Mouse (Mus musculus): Measurements from ENCODE around the gene Krt80. TPM values are rescaled to one million over a fixed set of nuclear protein-coding genes. Genes with fewer than 3 reads are reported as not detected.

Krt80 gene
- under 1 TPM in 1 of 2 experiments, not detected in 1; 0.23 TPM for total RNA-seq (2021)
- long read RNA-seq, partial matches to known transcripts: 0 of 1 reads
- long read RNA-seq, other reads (novel, unspliced or antisense): 1 of 1 reads

DNA sequence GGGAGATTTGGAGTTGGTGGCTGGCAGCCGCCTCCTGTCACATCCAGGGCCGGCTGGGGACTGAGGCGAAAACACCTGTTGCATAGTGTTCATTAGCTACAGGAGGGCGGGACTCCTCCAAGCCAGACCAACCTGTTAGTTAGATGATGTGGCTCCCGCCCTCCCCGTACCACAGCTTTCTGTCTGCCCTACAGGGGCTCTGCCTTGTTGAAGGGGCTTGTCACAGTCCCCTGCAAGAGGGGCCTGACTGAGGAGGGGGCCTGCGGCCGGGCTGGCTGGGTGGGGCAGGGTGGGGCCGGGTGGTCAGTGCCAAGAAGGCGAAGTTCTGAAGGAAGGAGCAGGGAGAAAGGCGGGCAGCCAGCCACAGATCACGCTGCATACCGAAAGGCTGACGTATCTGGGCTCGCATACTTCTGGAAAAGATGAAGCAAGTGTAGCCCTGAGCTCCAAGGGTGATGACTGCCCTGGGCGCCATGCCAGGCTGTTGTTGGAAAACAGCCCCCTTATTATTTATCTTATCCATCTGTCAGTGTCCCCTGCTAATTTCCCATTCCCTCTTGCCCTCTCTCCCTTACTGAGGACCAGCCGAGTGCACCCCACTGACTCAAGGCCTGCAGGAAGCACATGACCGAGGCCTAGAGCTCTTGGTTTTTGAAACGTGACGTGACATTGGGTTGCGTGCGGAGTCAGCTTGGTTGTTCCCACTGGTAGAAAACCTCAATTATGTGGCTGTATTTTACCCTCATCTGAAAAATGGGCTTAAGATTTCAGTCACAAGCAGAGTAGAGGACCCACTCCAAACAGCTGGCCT is at the start of gene Krt80:
TSS of gene Krt80 (minus strand) at position 62 of the 811 bp plus-strand sequence.
- DNase-seq (ENCODE audit: low spot score in 2 of 2): no peak

DNA sequence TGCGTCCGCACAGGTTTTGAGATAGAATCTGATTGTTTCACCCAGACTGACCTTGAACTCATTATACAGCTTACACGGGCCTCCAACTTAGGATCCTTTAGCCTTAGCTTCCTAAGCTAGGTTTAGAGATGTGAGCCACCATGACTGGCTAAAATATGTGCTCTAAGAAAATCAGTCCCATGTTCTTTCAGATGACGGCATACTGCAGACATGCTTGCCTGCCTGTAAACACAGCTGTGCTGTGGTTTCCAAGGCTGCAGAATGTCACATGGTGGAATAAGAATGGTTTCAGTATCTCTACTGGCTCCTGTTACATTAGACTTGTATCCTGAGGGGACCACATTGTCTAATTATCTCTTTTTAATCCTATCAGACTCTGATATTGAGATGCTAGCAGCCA is 49.0 kb upstream of the Krt80 start:
- no peak for DNase-seq (ENCODE audit: low spot score in 2 of 2)

DNA sequence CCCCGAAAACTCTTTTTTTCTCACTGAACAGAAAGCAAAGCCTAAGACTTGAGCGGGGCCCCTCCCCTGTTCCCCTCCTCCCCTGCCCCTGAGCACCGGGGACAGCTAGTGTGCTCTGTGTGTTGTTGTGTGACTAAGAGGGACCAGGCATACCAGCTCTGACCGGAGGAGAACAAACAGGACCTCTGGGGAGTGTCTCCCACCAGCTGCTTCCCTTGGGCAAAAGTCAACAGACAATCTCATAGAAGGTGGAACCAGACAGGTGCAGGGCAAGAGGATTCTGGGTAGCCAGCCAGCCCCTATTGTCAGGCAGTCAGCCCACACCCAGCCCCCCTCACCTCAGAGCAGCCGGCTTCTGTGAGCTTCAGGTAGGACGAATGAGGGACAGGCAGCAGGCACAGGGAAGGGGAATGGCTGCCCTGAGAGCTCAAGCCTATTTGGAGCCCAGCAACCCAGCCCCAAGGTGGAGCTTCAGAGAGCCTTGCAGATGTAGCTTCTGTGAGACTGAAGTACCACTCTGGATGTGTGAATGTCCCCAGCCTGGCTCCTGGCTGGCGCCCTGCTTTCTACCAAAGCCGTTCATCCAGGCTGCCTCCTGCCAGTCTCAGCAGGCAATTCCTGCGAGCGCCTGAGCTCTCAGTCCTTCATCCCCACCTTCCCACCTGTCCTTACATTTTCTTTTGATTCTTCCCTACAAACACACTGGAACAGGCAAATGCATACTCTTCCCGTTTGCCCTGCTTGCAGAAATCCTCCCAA is 45.0 kb upstream of the Krt80 start:
- DNase-seq (ENCODE audit: low spot score in 2 of 2): no peak

- no peak for DNase-seq (ENCODE audit: low spot score in 2 of 2)
These were observed 44.1 kb upstream of the Krt80 start for GRCm38 (mm10) chr15:101413916-101414635.

DNA sequence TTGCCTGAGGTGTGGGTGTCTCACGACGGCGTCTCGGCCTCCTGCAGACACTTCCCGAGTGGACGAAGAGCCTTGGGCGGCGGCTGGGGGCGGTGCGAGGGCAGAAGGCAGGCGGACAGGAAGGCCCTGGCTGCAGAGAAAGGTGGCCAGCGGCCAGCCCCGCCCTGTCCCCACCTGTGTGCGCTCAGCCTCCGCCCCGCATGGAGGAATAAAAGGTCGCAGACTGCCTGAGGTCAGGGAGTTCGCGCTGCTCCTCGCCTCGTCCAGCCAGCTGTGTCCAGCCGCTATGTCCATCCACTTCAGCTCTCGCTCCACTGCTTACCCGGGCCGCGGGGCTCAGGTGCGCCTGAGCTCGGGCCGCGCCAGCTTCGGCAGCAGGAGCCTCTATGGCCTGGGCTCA is 42.2 kb upstream of the Krt80 start:
- DNase-seq (ENCODE audit: low spot score in 2 of 2): no peak

DNA sequence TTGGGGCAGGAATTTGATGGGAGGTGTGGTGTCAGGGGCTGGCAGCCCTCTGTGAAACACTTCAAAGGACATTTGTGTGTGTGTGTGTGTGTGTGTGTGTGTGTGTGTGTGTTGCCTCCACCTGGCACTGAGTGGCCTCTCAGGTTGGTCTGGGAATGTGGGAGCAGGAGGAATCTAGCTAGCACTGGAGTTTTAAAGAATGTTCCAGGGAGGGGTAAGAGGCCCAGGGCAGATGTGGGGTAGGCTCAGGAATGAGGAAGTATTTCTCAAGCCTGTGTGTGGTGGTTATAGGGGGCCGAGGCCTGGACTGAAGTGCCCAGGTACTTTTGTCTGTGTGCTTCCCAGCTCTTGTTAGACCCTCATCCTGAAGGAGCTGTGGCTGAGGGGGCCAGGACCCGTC is 40.8 kb upstream of the Krt80 start, which contains the start of gene Krt7:
TSS of gene Krt7 (plus strand) at position 269 of the 400 bp plus-strand sequence.
- DNase-seq (ENCODE audit: low spot score in 2 of 2): no peak

DNA sequence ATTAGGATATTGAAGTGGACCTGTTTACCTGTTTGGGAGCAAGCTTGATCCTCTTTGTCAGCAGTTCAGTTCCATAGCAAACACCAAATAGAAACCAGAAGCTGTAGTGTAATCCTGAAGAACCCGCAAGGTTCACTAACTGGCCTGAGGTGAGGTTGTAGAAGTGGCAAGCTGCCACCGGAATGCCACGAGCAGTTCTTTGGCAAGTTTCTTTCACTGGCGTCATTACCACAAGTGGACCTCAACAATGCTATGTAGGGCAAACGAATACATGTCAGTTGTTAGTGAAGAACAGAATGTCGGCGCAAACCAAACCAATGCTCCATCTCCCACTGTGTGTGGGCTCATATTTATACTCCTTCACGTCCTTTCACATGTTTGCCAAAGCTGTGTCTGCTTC is 28.3 kb upstream of the Krt80 start:
- no peak for DNase-seq (ENCODE audit: low spot score in 2 of 2)

DNA sequence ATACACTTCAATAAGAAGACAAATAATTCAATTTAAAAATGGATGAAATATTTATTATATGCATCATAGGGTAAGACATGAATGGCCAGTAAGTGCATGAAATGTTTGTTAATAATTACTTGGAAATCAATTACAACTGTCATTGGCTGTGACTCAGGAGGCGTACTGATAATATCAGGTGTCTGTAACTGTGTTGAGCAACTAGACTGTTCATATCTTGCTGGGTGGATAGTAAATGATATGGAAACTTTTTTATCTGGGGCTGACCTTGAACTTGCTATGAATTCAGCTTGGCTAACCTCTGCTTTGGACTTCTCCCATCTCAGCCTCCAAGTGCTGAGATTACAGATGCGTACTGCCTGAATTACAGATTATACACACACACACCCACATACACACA is 27.7 kb upstream of the Krt80 start:
- DNase-seq (ENCODE audit: low spot score in 2 of 2): no peak

DNA sequence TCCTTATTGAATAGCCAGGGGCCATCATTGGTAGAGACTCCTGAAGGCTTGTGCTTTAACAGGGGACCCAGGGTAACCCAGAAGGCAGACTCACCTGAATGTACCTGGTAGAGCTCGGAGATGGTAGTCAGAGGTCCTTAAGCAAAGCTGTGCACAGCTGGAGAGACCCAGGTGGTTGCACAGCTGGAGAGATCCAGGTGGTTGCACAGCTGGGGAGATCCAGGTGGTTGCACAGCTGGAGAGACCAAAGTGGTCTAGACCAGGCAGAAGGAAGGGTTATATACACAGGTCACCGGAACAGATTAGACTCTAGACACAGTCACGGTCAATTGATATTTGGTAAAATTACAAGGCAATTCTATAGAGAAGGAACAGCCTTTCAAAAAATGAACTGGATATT is 27.0 kb upstream of the Krt80 start:
- DNase-seq (ENCODE audit: low spot score in 2 of 2): no peak

GRCm38 (mm10) chr15:101396466-101396865 is 26.5 kb upstream of the Krt80 start:
- DNase-seq (ENCODE audit: low spot score in 2 of 2): no peak

GRCm38 (mm10) chr15:101394908-101395307 is 24.9 kb upstream of the Krt80 start:
- no peak for DNase-seq (ENCODE audit: low spot score in 2 of 2)

- DNase-seq (ENCODE audit: low spot score in 2 of 2): no peak
These were observed 22.3 kb upstream of the Krt80 start for GRCm38 (mm10) chr15:101392251-101392650.

- no peak for DNase-seq (ENCODE audit: low spot score in 2 of 2)
These were observed 20.2 kb upstream of the Krt80 start for GRCm38 (mm10) chr15:101390203-101390602.

DNA sequence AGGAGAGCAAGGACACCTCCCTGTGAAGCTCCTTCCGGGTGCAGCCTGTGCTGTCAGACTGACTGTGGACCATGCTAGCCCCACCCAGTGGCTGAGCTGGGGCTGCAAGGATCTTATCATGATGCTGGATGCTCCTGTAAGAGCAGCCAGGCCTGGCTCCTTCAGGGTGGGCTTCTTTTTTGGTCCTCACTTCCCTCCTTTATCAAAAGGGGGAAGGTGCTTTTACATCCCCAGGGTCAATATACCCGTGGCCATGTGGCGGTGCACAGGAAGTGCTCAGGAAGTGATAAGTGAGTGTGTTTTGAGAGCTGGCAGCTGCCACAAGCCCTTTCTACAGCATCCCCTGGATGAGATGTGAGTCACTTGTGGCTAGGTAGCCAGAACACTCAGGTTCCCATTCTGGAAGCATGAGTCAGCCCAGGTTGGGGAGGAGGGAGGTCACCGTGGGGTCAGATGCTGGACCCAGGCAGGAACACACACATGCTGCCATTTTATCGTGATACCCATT is 18.1 kb upstream of the Krt80 start:
- DNase-seq (ENCODE audit: low spot score in 2 of 2): no peak

DNA sequence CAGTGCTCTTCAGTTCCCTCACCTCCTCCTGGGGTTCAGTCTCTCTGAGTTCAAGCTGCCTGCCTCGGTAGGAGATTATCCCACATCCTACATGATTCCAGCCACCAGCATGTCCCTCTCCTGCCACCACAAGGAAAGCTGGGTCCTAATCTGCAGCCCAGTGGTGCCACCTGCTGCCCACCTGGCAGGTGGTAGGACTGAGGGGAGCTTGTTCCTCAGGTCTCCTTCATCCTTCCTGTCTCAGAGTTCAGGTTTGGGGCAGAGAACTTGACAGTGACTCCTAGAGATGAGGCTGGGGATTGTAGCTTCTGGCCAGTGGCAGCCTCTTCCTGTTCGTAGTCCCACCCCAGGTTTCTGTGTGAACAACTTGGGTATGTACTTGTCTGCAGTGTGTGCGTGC is 17.2 kb upstream of the Krt80 start:
- DNase-seq (ENCODE audit: low spot score in 2 of 2): no peak

DNA sequence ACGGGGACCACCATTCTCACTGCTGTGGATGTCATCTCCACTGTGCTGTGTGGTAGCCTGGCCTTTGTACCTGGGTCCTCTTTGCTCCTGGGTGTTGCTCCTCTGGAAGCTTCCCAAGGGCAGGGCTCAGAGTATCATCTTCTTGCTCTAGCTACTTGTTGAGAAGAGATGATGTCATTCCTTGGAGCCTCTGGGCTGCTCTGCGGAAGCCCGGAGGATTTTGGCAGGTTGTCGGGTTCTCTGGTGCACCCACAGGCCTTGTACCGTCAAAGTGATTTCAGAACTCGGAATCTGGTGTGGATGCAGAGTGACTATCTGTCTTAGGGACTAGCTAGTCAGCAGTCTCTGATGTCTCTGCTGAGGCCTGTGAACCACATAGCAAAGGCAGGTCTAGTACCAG is 15.1 kb upstream of the Krt80 start:
- DNase-seq (ENCODE audit: low spot score in 2 of 2): no peak

DNA sequence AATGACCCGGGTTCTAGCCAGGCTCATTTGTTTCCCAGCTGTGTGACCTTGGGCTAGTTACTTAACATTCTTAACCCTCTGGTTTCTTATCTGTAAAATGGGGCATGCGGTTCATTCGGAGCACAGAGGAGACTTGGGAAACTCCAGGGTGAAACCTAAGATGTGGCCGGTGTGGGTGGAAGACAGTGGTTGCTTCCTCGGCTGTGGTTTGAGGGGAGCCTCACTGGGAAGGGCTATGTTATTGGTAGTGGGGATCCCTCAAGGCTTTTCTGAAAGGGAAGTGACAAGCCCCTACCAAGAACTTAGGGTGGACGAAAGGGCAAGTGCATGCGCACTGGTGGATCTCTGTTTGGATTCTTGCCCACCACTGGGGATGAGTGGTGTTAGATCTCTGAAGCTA is 14.6 kb upstream of the Krt80 start:
- DNase-seq (ENCODE audit: low spot score in 2 of 2): no peak

DNA sequence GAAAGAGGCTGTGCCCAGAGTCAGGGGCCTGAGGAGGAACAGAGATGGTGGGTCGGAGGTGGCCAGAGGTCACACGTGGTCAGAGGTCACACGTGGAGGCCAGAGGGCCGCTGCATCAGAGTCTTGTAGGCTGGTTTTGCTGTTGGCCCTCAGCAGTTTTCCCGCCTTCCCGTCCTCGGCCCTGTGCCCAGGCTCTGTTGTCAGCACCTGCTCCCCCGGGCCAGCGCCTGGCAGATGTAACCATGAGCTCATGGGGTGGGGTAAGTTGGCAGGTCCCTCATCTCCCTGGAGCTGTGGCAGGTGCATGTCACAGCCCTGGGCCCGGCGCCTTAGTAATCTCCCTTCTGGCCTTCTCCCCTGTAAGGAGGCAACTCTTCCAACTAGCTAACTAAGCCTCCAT is 12.8 kb upstream of the Krt80 start:
- DNase-seq (ENCODE audit: low spot score in 2 of 2): no peak

GRCm38 (mm10) chr15:101381758-101382157 is 11.8 kb upstream of the Krt80 start:
- no peak for DNase-seq (ENCODE audit: low spot score in 2 of 2)

DNA sequence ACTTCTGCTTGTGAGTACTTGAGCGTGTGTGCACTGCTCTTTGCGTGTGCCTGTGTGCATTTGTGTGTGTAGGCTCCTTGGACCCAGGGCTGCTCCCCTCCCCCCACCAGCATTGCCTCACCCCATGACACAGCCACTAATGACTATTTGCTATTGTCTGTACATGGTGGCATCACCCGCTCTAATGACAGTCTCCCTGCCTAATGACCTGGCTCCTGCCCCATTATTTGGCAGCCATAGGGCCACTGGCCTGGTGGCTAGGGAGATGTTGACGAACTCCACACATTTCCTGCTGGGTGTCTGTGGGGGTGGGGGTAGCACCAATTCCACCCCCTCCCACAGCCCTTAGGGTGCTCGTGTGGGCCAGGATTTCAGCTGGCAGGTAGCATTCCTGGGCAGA is 8.7 kb upstream of the Krt80 start:
- no peak for DNase-seq (ENCODE audit: low spot score in 2 of 2)

DNA sequence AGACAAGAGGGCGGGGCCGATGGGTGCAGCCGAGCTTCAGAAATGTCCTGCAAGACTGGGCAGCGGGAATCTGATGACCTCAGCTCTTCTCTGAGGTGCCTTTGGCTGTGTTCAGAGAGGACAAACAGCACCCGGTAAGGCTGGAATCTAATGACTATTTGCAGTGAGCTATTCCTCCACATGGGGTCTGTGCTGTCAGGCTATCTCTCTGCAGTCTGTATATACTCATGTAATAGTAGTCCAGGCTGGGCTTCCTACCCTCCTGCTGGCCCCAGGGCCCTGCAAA is 6.8 kb upstream of the Krt80 start:
- no peak for DNase-seq (ENCODE audit: low spot score in 2 of 2)

Measured in layer of hippocampus, postnatal 10 days (tissue).